Mouse (Mus musculus) heart, adult 11 months (tissue): ENCODE data around the gene Ccdc170.
"Not testable (repeated sequence)": the region's sequence is repeated elsewhere in the genome, so short reads cannot be mapped to it uniquely, and the experiment has no call there.

Experiments used
- DNase-seq: peaks from one replicate; pipeline ENCODE4 v3.0.0; 2022

The Ccdc170 gene

GRCm38 (mm10) chr10:4600796-4601474 is 118.6 kb downstream of the Ccdc170 start:
- peak; percentile 73 for DNase-seq

- not testable (repeated sequence) for DNase-seq
Measured at GRCm38 (mm10) chr10:4601612-4602011, 119.3 kb downstream of the Ccdc170 start.

GRCm38 (mm10) chr10:4602466-4602865 is 120.2 kb downstream of the Ccdc170 start:
- peak; percentile 62 for DNase-seq

GRCm38 (mm10) chr10:4604527-4605209 is 122.4 kb downstream of the Ccdc170 start:
- DNase-seq: no peak

GRCm38 (mm10) chr10:4610234-4610633 is 127.9 kb downstream of the Ccdc170 start:
- no peak for DNase-seq

- DNase-seq: peak; percentile 88
Measured at GRCm38 (mm10) chr10:4611386-4612155, 129.3 kb downstream of the Ccdc170 start, which contains the start of gene Esr1. Gene Esr1 (plus strand): TSS chr10:4611593.
